Mouse (Mus musculus): ENCODE results near the gene Snd1. TPM values are rescaled to one million over a fixed set of nuclear protein-coding genes. Genes with fewer than 3 reads are reported as not detected.

Gene Snd1
- polyA plus RNA-seq, 2 experiments, result 104 to 120 TPM

DNA sequence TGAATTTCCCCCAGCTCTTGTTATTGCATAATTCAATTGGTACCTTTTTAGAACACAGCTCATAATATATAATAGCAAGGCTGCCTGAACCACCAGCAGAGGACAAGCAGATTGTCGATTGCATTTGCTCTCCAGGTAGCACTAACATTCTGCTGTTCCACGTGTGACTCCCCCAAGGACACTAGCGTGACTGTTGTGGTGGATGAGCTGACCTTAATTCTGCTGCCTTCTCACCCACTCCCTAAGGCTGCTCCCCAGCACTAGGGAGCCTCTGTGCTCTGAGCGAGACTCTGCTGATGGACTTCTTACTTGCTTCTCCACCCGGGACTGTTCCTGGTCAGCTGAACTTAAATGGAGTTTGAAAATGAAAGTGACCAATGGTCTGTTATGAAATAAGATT, 329.8 kb downstream of the Snd1 start:
- no peaks in the 10 kb centered on the region for H3K9me3 ChIP-seq (ENCODE audit: control insufficient read depth, low read length)
- no peak overlapping the region for H3K4me3 ChIP-seq (replicated peaks; ENCODE audit: low read length)
- H3K9ac ChIP-seq (ENCODE audit: low read depth, low read length, severe bottlenecking), result no peak overlapping the region
- WGBS, result 91% methylated on average over 5 of the region's 5 CpGs
- no peak for DNase-seq (ENCODE audit: low spot score)
- no peak overlapping the region for H3K27ac ChIP-seq (replicated peaks; ENCODE audit: low read depth, low read length)
- no peaks in the 10 kb centered on the region for H3K4me1 ChIP-seq (ENCODE audit: control insufficient read depth, insufficient read depth, low read length)
- peaks cover 9% of the 10 kb centered on the region; the same call in 1 of the 2 replicates for H3K36me3 ChIP-seq (ENCODE audit: control insufficient read depth, insufficient read depth, low read length)
- H3K4me2 ChIP-seq (replicated peaks; ENCODE audit: low read depth, low read length, severe bottlenecking), result no peak overlapping the region
- no peaks in the 10 kb centered on the region for H3K27me3 ChIP-seq (ENCODE audit: control insufficient read depth, insufficient read depth, low read length)
- TF ChIP-seq POLR2A (IDR thresholded peaks at IDR 0.05; ENCODE audit: borderline replicate concordance, extremely low read depth, insufficient read depth, insufficient read length), result no peak
- no peak for ATAC-seq (ENCODE audit: low FRiP score, low read depth)

DNA sequence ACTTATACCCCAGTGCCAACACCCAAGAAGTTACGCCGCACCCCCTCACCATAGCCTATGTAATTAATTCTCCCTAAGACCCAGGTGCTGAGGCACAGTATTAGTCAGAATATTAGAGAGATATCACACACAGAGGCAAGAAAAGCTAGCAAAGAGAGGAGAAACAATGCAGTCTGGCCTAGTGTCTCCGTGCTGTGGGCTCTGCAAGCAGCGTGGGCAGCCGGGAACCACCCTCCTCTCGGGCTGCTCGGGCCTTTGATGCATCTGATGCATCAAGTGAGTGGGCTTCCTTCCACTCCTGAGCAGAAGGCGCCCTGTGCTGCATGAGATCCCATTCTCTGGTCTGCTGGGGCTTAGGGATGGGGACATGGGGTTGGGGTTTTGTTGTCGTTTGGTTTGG, 338.1 kb downstream of the Snd1 start:
- Histone ChIP-seq H3K4me3 (replicated peaks; ENCODE audit: low read length) (no peak overlapping the region), H3K9me3 (ENCODE audit: control insufficient read depth, low read length) (no peaks in the 10 kb centered on the region), H3K9ac (ENCODE audit: low read depth, low read length, severe bottlenecking) (no peak overlapping the region), H3K4me1 (ENCODE audit: control insufficient read depth, insufficient read depth, low read length) (no peaks in the 10 kb centered on the region), H3K4me2 (replicated peaks; ENCODE audit: low read depth, low read length, severe bottlenecking) (no peak overlapping the region), H3K27ac (replicated peaks; ENCODE audit: low read depth, low read length) (no peak overlapping the region), H3K36me3 (ENCODE audit: control insufficient read depth, insufficient read depth, low read length) (0 out of 2 replicates have a peak, but pooled peaks cover 3% of the 10 kb centered on the region), H3K27me3 (ENCODE audit: control insufficient read depth, insufficient read depth, low read length) (no peaks in the 10 kb centered on the region)
- DNase-seq (ENCODE audit: low spot score) (no peak), ATAC-seq (ENCODE audit: low FRiP score, low read depth) (no peak)
- no peak for TF ChIP-seq POLR2A (IDR thresholded peaks at IDR 0.05; ENCODE audit: borderline replicate concordance, extremely low read depth, insufficient read depth, insufficient read length)
- 85% methylated on average over 9 of the region's 9 CpGs for WGBS

DNA sequence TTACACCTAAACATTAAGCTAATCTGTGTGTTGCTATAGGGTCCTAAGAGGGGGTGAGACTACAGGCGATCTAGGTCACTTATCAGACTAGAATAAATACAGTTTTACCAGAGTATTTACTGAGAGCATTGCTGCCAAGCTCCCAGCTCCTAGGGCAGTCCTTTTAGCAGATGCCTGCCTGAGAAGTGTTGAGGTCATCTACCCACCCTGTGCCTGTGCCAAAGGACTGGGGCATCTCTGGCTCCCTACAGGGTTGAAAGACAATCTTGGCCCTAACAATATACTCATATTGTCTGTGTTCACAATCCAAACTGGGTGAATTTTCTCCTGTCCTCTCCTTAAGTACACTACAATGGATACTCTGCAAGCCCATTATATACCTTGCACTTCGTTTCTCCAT, 340.0 kb downstream of the Snd1 start:
- Histone ChIP-seq H3K4me2 (replicated peaks; ENCODE audit: low read depth, low read length, severe bottlenecking) (no peak overlapping the region), H3K4me3 (replicated peaks; ENCODE audit: low read length) (no peak overlapping the region), H3K36me3 (ENCODE audit: control insufficient read depth, insufficient read depth, low read length) (0 out of 2 replicates have a peak, but pooled peaks cover 3% of the 10 kb centered on the region), H3K4me1 (ENCODE audit: control insufficient read depth, insufficient read depth, low read length) (no peaks in the 10 kb centered on the region), H3K27ac (replicated peaks; ENCODE audit: low read depth, low read length) (no peak overlapping the region), H3K9ac (ENCODE audit: low read depth, low read length, severe bottlenecking) (no peak overlapping the region), H3K27me3 (ENCODE audit: control insufficient read depth, insufficient read depth, low read length) (no peaks in the 10 kb centered on the region), H3K9me3 (ENCODE audit: control insufficient read depth, low read length) (no peaks in the 10 kb centered on the region)
- WGBS, result 92% methylated on average over 2 of the region's 2 CpGs
- no peak for DNase-seq (ENCODE audit: low spot score)
- TF ChIP-seq POLR2A (IDR thresholded peaks at IDR 0.05; ENCODE audit: borderline replicate concordance, extremely low read depth, insufficient read depth, insufficient read length), result no peak
- ATAC-seq (ENCODE audit: low FRiP score, low read depth), result no peak

DNA sequence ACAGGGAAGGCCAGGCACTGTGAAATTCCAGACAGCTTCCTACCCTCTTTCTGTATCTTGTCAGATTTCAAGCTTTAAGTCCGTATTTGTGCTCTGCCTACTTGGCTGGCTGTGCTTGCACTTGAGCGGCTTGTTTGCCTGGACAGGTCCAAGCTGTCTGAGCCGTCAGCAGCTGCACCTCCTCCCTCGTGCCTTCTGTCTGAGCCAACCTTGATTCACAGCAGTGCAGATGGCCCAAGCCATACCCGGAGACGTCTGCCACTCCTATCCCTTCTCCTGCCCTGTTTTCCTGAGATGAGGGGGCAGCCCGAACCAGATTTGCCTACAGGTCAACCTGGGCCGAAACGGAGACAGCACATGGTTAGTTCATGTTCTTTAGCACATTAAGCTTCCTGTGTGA, 342.1 kb downstream of the Snd1 start:
- Histone ChIP-seq H3K4me3 (replicated peaks; ENCODE audit: low read length) (no peak overlapping the region), H3K27me3 (ENCODE audit: control insufficient read depth, insufficient read depth, low read length) (no peaks in the 10 kb centered on the region), H3K4me1 (ENCODE audit: control insufficient read depth, insufficient read depth, low read length) (no peaks in the 10 kb centered on the region), H3K4me2 (replicated peaks; ENCODE audit: low read depth, low read length, severe bottlenecking) (no peak overlapping the region), H3K9me3 (ENCODE audit: control insufficient read depth, low read length) (no peaks in the 10 kb centered on the region), H3K27ac (replicated peaks; ENCODE audit: low read depth, low read length) (no peak overlapping the region), H3K9ac (ENCODE audit: low read depth, low read length, severe bottlenecking) (no peak overlapping the region), H3K36me3 (ENCODE audit: control insufficient read depth, insufficient read depth, low read length) (0 out of 2 replicates have a peak, but pooled peaks cover 3% of the 10 kb centered on the region)
- no peak for DNase-seq (ENCODE audit: low spot score)
- 66% methylated on average over 9 of the region's 9 CpGs for WGBS
- no peak for TF ChIP-seq POLR2A (IDR thresholded peaks at IDR 0.05; ENCODE audit: borderline replicate concordance, extremely low read depth, insufficient read depth, insufficient read length)
- ATAC-seq (ENCODE audit: low FRiP score, low read depth), result no peak

DNA sequence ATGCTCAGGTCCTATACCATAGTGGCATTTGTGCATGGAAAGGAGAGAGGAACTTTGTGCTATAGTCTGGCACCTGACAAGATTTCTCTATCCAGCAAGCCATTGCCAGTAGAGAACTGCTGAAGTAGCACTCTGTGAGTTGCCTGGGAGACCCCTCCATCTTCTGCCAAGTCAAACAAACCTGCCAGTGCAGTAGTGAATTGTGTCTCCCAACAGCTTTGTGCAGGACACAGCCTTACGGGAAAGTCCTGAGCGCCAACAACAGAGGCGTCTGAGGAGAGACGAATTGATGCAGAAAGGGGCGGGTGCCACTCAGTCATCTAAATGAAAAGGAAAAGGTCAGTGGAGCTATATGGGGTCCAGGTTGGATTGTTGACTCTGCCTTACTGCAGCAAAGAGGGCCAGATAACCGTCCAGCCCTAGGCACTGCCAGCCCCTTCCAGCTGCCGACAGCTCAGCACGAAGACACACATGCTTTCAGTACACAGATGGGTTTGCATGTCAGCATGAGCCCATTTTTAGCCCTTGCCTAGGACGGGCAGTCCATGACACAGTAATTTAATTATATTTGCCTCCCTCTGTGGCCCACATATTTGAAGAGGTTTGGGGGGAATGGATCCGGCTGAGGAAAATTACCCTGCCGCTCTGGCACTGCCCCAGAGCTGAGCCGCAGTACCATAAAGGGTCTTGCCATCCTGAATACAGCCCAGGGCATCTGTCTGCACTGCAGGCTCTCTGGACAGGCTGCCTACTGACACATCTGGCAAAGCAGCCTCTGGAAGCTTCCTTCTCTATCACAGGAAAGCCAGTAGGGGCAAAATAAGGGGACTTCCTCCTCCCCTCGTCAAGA, 344.8 kb downstream of the Snd1 start:
- H3K27ac ChIP-seq (replicated peaks; ENCODE audit: low read depth, low read length), result no peak overlapping the region
- 76% methylated on average over 13 of the region's 13 CpGs for WGBS
- no peak for TF ChIP-seq POLR2A (IDR thresholded peaks at IDR 0.05; ENCODE audit: borderline replicate concordance, extremely low read depth, insufficient read depth, insufficient read length)
- H3K36me3 ChIP-seq (ENCODE audit: control insufficient read depth, insufficient read depth, low read length), result 0 out of 2 replicates have a peak, but pooled peaks cover 3% of the 10 kb centered on the region
- no peaks in the 10 kb centered on the region; the same call in 1 of the 2 replicates for H3K4me1 ChIP-seq (ENCODE audit: control insufficient read depth, insufficient read depth, low read length)
- no peak overlapping the region for H3K4me2 ChIP-seq (replicated peaks; ENCODE audit: low read depth, low read length, severe bottlenecking)
- no peak overlapping the region for H3K4me3 ChIP-seq (replicated peaks; ENCODE audit: low read length)
- no peaks in the 10 kb centered on the region for H3K9me3 ChIP-seq (ENCODE audit: control insufficient read depth, low read length)
- DNase-seq (ENCODE audit: low spot score) (no peak), ATAC-seq (ENCODE audit: low FRiP score, low read depth) (no peak)
- H3K9ac ChIP-seq (ENCODE audit: low read depth, low read length, severe bottlenecking), result no peak overlapping the region
- no peaks in the 10 kb centered on the region for H3K27me3 ChIP-seq (ENCODE audit: control insufficient read depth, insufficient read depth, low read length)
